Mouse (Mus musculus) limb, embryonic 14.5 days (tissue): ENCODE measurements around the gene C1qtnf4. TPM values are rescaled to one million over a fixed set of nuclear protein-coding genes. Genes with fewer than 3 reads are reported as not detected.

Experiments
- ATAC-seq: fragments of 200-750 bp; cut with Nextera tagmentation; 2 replicates; pipeline ENCODE4 v1.8.0; 2017; ENCODE audit warnings: low read depth, moderate number of reproducible peaks, moderate TSS enrichment; ENCODE audit not compliant: low FRiP score
- DNase-seq: peaks from one replicate; pipeline ENCODE4 v3.0.0-alpha.2; 2015; ENCODE audit warnings: low spot score
- H3K27ac ChIP-seq: fragments of 300-500 bp; sonication (generic); replicated peaks from 2 replicates; pipeline ENCODE4 v1.5.1; 2014; ENCODE audit warnings: low read depth, mild to moderate bottlenecking, low read length, moderate library complexity, mixed read lengths
- H3K27me3 ChIP-seq: fragments of 300-500 bp; sonication (generic); 2 replicates; pipeline ENCODE4 v1.6.1; 2014; ENCODE audit warnings: low read length, mixed read lengths; ENCODE audit not compliant: control insufficient read depth, insufficient read depth
- H3K36me3 ChIP-seq: fragments of 300-500 bp; sonication (generic); 2 replicates; pipeline ENCODE4 v1.6.1; 2014; ENCODE audit warnings: mild to moderate bottlenecking, low read length, moderate library complexity, mixed read lengths; ENCODE audit not compliant: control insufficient read depth, insufficient read depth
- H3K4me1 ChIP-seq: fragments of 300-500 bp; sonication (generic); 2 replicates; pipeline ENCODE4 v1.6.1; 2014; ENCODE audit warnings: antibody characterized with exemption, low read length, mixed read lengths; ENCODE audit not compliant: control insufficient read depth, insufficient read depth
- H3K4me2 ChIP-seq: fragments of 300-500 bp; sonication (generic); replicated peaks from 2 replicates; pipeline ENCODE4 v1.6.1; 2014; ENCODE audit warnings: low read depth, mild to moderate bottlenecking, low read length, moderate library complexity; ENCODE audit not compliant: severe bottlenecking
- H3K4me3 ChIP-seq: fragments of 300-500 bp; sonication (generic); replicated peaks from 2 replicates; pipeline ENCODE4 v1.5.1; 2014; ENCODE audit warnings: low read length
- H3K9ac ChIP-seq: fragments of 300-500 bp; sonication (generic); 2 replicates; pipeline ENCODE4 v1.6.1; 2014; ENCODE audit warnings: mild to moderate bottlenecking, low read depth, low read length, moderate library complexity; ENCODE audit not compliant: severe bottlenecking
- H3K9me3 ChIP-seq: fragments of 300-500 bp; sonication (generic); 2 replicates; pipeline ENCODE4 v1.6.1; 2016; ENCODE audit warnings: low read length; ENCODE audit not compliant: control insufficient read depth
- POLR2A ChIP-seq: fragments of 200-500 bp; IDR thresholded peaks from 2 replicates; pipeline ENCODE4 v1.8.0; 2012; ENCODE audit warnings: inconsistent platforms, mild to moderate bottlenecking, moderate library complexity, borderline replicate concordance; ENCODE audit not compliant: insufficient read depth, insufficient read length; ENCODE audit errors: extremely low read depth
- WGBS: fragments of 180-500 bp; shearing (Covaris S2); extraction: QIAGEN DNeasy Blood & Tissue Kit; methylation state at CpG from one replicate; pipeline ENCODE4 v1.1.7; 2014; 5-methylcytosine and 5-hydroxymethylcytosine counted together
- polyA plus RNA-seq, 2 experiments: library from polyadenylated mRNA; depleted of rRNA in 1 of 2; stranded (reverse) in 1 of 2; unstranded in 1 of 2; fragments of >200 nt; fragmentation: Nextera tagmentation in 1 of 2; extraction: Ambion mirVana in 1 of 2; gene quantifications; 2 replicates each; pipeline versions ENCODE4 v1.2.1 to v1.2.3; 2012 to 2014

The C1qtnf4 gene
- polyA plus RNA-seq, 2 experiments: 28.6 to 32.0 TPM

DNA sequence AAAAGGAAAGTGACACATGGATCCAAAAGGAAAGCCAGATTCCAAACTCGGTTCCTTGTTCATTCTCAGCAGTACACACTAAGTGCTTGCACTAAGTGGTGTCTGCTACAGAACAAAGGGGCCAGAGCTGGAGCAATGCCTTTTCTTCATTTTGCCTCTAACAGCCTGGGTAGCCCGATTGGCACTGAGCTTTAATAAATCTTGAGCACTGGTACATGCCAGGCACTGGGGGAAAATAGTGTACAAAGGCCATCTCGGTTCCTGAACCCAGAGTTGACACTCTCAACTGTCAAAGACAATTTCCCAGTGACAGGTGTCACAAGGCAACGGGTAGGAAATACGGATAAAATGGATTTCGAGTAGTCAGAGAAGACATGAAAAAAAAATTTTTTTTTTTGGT is 39.5 kb upstream of the C1qtnf4 start:
- peak overlapping the region; percentile 53 for H3K4me2 ChIP-seq
- peak overlapping the region; percentile 86; the same call in 1 of the 2 replicates for H3K9ac ChIP-seq
- H3K4me3 ChIP-seq: peak overlapping the region; percentile 94
- 56% methylated on average over 6 of the region's 6 CpGs for WGBS
- peaks cover 12% of the 10 kb centered on the region for H3K36me3 ChIP-seq
- no peak overlapping the region for H3K27ac ChIP-seq
- H3K9me3 ChIP-seq: no peaks in the 10 kb centered on the region
- H3K27me3 ChIP-seq: no peaks in the 10 kb centered on the region
- H3K4me1 ChIP-seq: peaks cover 9% of the 10 kb centered on the region
- no peak for DNase-seq
- no peak for ATAC-seq
- TF ChIP-seq POLR2A: no peak

DNA sequence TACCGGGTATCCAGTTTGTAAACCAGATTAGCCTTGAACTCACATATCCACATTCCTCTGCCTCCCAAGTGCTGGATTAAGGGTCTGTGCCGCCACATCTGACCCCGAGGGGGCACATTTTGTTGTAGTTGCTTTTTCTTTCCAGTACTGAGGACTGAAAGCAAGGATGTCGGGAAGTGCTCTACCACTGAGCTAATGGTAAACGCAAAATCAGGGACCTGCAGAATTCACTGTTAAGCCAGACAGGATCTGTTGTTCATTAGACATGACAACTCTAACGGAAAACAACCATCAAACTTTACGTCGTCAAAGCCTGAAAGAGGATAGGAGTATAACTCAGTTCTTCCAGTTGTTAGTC is 39.1 kb upstream of the C1qtnf4 start:
- peaks cover 16% of the 10 kb centered on the region for H3K36me3 ChIP-seq
- DNase-seq (no peak), ATAC-seq (peak; percentile 53)
- peak overlapping the region; percentile 86 for H3K9ac ChIP-seq
- TF ChIP-seq POLR2A: no peak
- WGBS: 2% methylated on average over 8 of the region's 8 CpGs
- H3K27ac ChIP-seq: peak overlapping the region; percentile 15
- H3K4me3 ChIP-seq: peak overlapping the region; percentile 94
- H3K4me2 ChIP-seq: peak overlapping the region; percentile 53
- H3K27me3 ChIP-seq: no peaks in the 10 kb centered on the region
- no peaks in the 10 kb centered on the region for H3K9me3 ChIP-seq
- peaks cover 9% of the 10 kb centered on the region for H3K4me1 ChIP-seq

GRCm38 (mm10) chr2:90846955-90847680 is 38.5 kb upstream of the C1qtnf4 start, which contains the start of gene Mtch2:
Gene Mtch2 (plus strand): TSS chr2:90847155.
- Histone ChIP-seq H3K9ac (peak within 1 kb of the TSS; percentile 86), H3K27ac (peak within 1 kb of the TSS; percentile 71), H3K4me2 (peak within 1 kb of the TSS; percentile 53), H3K4me1 (peaks cover 9% of the 10 kb centered on the region), H3K9me3 (no peaks in the 10 kb centered on the region), H3K4me3 (peak within 1 kb of the TSS; percentile 94), H3K36me3 (peaks cover 21% of the 10 kb centered on the region), H3K27me3 (no peaks in the 10 kb centered on the region)
- WGBS: under 1% methylated on average over 50 of the region's 67 CpGs
- TF ChIP-seq POLR2A: peak; percentile 91; the same call in 1 of the 2 replicates
- DNase-seq: peak; percentile 94
- ATAC-seq: peak; percentile 96

GRCm38 (mm10) chr2:90847681-90848050 is 38.0 kb upstream of the C1qtnf4 start:
- peak overlapping the region; percentile 53 for H3K4me2 ChIP-seq
- under 1% methylated on average over 13 of the region's 13 CpGs for WGBS
- ATAC-seq (no peak), DNase-seq (no peak)
- peaks cover 9% of the 10 kb centered on the region for H3K4me1 ChIP-seq
- H3K9me3 ChIP-seq: no peaks in the 10 kb centered on the region
- H3K27ac ChIP-seq: peak overlapping the region; percentile 71
- no peaks in the 10 kb centered on the region for H3K27me3 ChIP-seq
- peak overlapping the region; percentile 86 for H3K9ac ChIP-seq
- no peak for TF ChIP-seq POLR2A
- peak overlapping the region; percentile 94 for H3K4me3 ChIP-seq
- peaks cover 27% of the 10 kb centered on the region for H3K36me3 ChIP-seq

GRCm38 (mm10) chr2:90848331-90848730 is 37.3 kb upstream of the C1qtnf4 start:
- ATAC-seq (no peak), DNase-seq (no peak)
- TF ChIP-seq POLR2A: no peak
- Histone ChIP-seq H3K36me3 (peaks cover 33% of the 10 kb centered on the region), H3K4me1 (peaks cover 9% of the 10 kb centered on the region), H3K9me3 (no peaks in the 10 kb centered on the region), H3K9ac (peak overlapping the region; percentile 86; the same call in 1 of the 2 replicates), H3K27me3 (no peaks in the 10 kb centered on the region), H3K27ac (no peak overlapping the region), H3K4me3 (peak overlapping the region; percentile 94; the same call in 1 of the 2 replicates), H3K4me2 (peak overlapping the region; percentile 53)
- WGBS: 85% methylated on average over 5 of the region's 5 CpGs

- H3K4me3 ChIP-seq: no peak overlapping the region
- H3K4me1 ChIP-seq: peaks cover 9% of the 10 kb centered on the region
- no peak for DNase-seq
- H3K27me3 ChIP-seq: no peaks in the 10 kb centered on the region
- no peak for ATAC-seq
- 92% methylated on average over 1 of the region's 1 CpGs for WGBS
- no peaks in the 10 kb centered on the region for H3K9me3 ChIP-seq
- H3K27ac ChIP-seq: no peak overlapping the region
- peaks cover 52% of the 10 kb centered on the region for H3K36me3 ChIP-seq
- H3K9ac ChIP-seq: no peak overlapping the region
- no peak for TF ChIP-seq POLR2A
- no peak overlapping the region for H3K4me2 ChIP-seq
Measured at GRCm38 (mm10) chr2:90850401-90850800, 35.3 kb upstream of the C1qtnf4 start.
